In genomic region chr5:120356950-120357349, GRCm38 (mm10) we compare ENCODE assay signal across 25 mouse cellular contexts.
DNase-seq lines count a peak whose midpoint lies in the region; ATAC-seq lines count a peak whose summit lies in the region.
"Had no signal": no experiment of that assay in that cellular context is flagged by ENCODE, and none has a peak within 500 bp of the region (broad histone marks: within the 10 kb centered on the region; RNA-seq: fewer than 3 reads in every experiment).

No protein-coding gene starts in this region.

- H3K9me3 ChIP-seq in megakaryocyte, embryonic 14.5 days: no peaks in the 10 kb centered on the region
- H3K9me3 ChIP-seq in liver, embryonic 12.5 days (replicated peaks): no peaks in the 10 kb centered on the region
- H3K9me3 ChIP-seq: embryonic facial prominence, embryonic 13.5 days; embryonic facial prominence, embryonic 15.5 days; forebrain, embryonic 10.5 days; forebrain, embryonic 12.5 days had no signal

- H3K9ac ChIP-seq in liver, embryonic 12.5 days: no peak overlapping the region
- H3K9ac ChIP-seq: embryonic facial prominence, embryonic 13.5 days; embryonic facial prominence, embryonic 15.5 days; forebrain, embryonic 12.5 days had no signal

- no peak overlapping the region for H3K27ac ChIP-seq in liver, embryonic 12.5 days
- H3K27ac ChIP-seq: embryonic facial prominence, embryonic 13.5 days; embryonic facial prominence, embryonic 15.5 days; forebrain, embryonic 10.5 days; forebrain, embryonic 12.5 days had no signal

- no peak for ATAC-seq in megakaryocyte, adult 5-6 weeks (ENCODE audit: poor library complexity, severe bottlenecking)
- ATAC-seq in liver, embryonic 12.5 days: no peak
- ATAC-seq: forebrain, embryonic 14.5 days; forebrain, embryonic 16.5 days had no signal

- no peaks in the 10 kb centered on the region for H3K36me3 ChIP-seq in megakaryocyte, embryonic 14.5 days (replicated peaks; ENCODE audit: low read length)
- H3K36me3 ChIP-seq in liver, embryonic 12.5 days: no peaks in the 10 kb centered on the region
- H3K36me3 ChIP-seq: embryonic facial prominence, embryonic 13.5 days; embryonic facial prominence, embryonic 15.5 days; forebrain, embryonic 10.5 days; forebrain, embryonic 12.5 days had no signal

- no peak overlapping the region for H3K4me2 ChIP-seq in liver, embryonic 12.5 days
- H3K4me2 ChIP-seq: embryonic facial prominence, embryonic 13.5 days; embryonic facial prominence, embryonic 15.5 days; forebrain, embryonic 12.5 days had no signal

- H3K4me3 ChIP-seq in megakaryocyte, embryonic 14.5 days (replicated peaks): peak overlapping the region; percentile 69
- no peak overlapping the region for H3K4me3 ChIP-seq in liver, embryonic 12.5 days
- H3K4me3 ChIP-seq: embryonic facial prominence, embryonic 13.5 days; embryonic facial prominence, embryonic 15.5 days; erythroblast, embryonic 14.5 days; forebrain, embryonic 10.5 days; forebrain, embryonic 12.5 days had no signal

- H3K27me3 ChIP-seq in megakaryocyte, embryonic 14.5 days (replicated peaks): peaks cover 68% of the 10 kb centered on the region
- peaks cover 69% of the 10 kb centered on the region for H3K27me3 ChIP-seq in liver, embryonic 12.5 days (replicated peaks)

- WGBS in liver, embryonic 12.5 days (ENCODE audit: insufficient replicate concordance): 67% methylated on average over 4 of the region's 4 CpGs

- DNase-seq in frontal cortex, adult 2 months (ENCODE audit: extremely low spot score in 1 of 2, low spot score in 1 of 2): peak; percentile 28 to 32
- no peak for DNase-seq in frontal cortex, postnatal 25 days (ENCODE audit: low spot score in 2 of 2)
- DNase-seq in right cerebral cortex, adult 18-20 months: peak; percentile 5
- no peak for DNase-seq in right cerebral cortex, postnatal 4 days
- DNase-seq in telencephalon, adult 2 months (ENCODE audit: low read depth, low spot score): peak; percentile 34
- DNase-seq: adrenal gland, adult 8-10 months; adrenal gland, postnatal 14 days; adrenal gland, postnatal 36 days; cerebellum, adult 11 months; cerebellum, adult 18-20 months; cerebellum, adult 8-10 months; cerebellum, adult 9-11 months; cerebellum, postnatal 14 days; cerebellum, postnatal 36 days; embryo, embryonic 11 days had no signal

- no peaks in the 10 kb centered on the region for H3K4me1 ChIP-seq in megakaryocyte, embryonic 14.5 days
- H3K4me1 ChIP-seq in liver, embryonic 12.5 days: no peaks in the 10 kb centered on the region
- H3K4me1 ChIP-seq: embryonic facial prominence, embryonic 13.5 days; embryonic facial prominence, embryonic 15.5 days had no signal

Comparison
In these comparisons a context has a peak if more than half of its experiments do, and no peak if none do; other contexts are left out.
1. DNase-seq: peak in frontal cortex, adult 2 months (2 of 2), right cerebral cortex, adult 18-20 months (single experiment) and telencephalon, adult 2 months (single experiment); none in frontal cortex, postnatal 25 days (0 of 2) and right cerebral cortex, postnatal 4 days (single experiment).